Mouse (Mus musculus) ES-E14 (cell line): ENCODE measurements around the gene Tbl3.
"Not testable (repeated sequence)": the region's sequence is repeated elsewhere in the genome, so short reads cannot be mapped to it uniquely, and the experiment has no call there.

Source experiments
- CHD2 ChIP-seq: IDR thresholded peaks from 2 replicates; pipeline ENCODE4 v1.6.1; 2014; ENCODE audit warnings: mild to moderate bottlenecking, low read depth, low read length, inconsistent platforms
- MAFK ChIP-seq: IDR thresholded peaks from 2 replicates; pipeline ENCODE4 v1.6.1; 2014; ENCODE audit warnings: mild to moderate bottlenecking, low read depth, low read length, inconsistent platforms; ENCODE audit not compliant: insufficient read depth

GRCm38 (mm10) chr17:24718938-24719337 lies 11.5 kb upstream of the Tbl3 start:
- not testable (repeated sequence) for TF ChIP-seq MAFK, CHD2
